Mouse (Mus musculus): ENCODE measurements around the gene Hcar1. TPM values are rescaled to one million over a fixed set of nuclear protein-coding genes. Genes with fewer than 3 reads are reported as not detected.

Hcar1 gene
- 1.0 and 1.4 TPM in 2 replicates for polyA plus RNA-seq (2014; fragmentation: Nextera tagmentation; extraction: Ambion mirVana)

DNA sequence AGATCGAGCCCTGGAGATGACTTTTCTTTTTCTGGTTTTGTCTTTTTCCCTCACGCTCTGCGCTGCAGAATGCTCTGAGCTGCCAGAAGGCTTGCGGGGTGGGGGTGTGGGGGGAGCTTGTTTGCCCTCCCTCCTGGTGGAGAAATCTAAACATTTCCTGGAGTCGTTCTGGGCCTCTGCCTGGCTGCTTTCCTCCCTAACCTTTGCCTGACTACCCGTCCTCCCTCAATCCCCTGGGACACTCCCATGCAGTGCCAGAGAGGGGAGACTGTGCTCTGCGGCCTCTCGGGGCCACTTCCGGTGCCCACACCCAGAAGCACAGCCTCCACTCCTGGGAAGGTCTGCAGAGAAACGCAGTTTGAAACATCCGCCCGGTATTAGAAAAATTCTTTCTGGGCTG lies at the start of gene Hcar1:
Hcar1 (minus strand) TSS at position 93 of the 400 bp plus-strand sequence.
- no peaks in the 10 kb centered on the region for H3K9me3 ChIP-seq (ENCODE audit: control insufficient read depth, low read length)
- no peaks in the 10 kb centered on the region for H3K27me3 ChIP-seq (ENCODE audit: control insufficient read depth, insufficient read depth, low read length)
- H3K4me1 ChIP-seq (ENCODE audit: control insufficient read depth, insufficient read depth, low read length): peaks cover 31% of the 10 kb centered on the region
- no peaks in the 10 kb centered on the region for H3K36me3 ChIP-seq (ENCODE audit: control insufficient read depth, insufficient read depth, low read length)
- H3K4me2 ChIP-seq (replicated peaks; ENCODE audit: low read depth, low read length): peak within 1 kb of the TSS; percentile 29
- 0 out of 2 replicates have a peak within 1 kb of the TSS, but pooled peaks have one; percentile 9 for H3K4me3 ChIP-seq (ENCODE audit: low read length)
- peak within 1 kb of the TSS; percentile 18; the same call in 1 of the 2 replicates for H3K9ac ChIP-seq (ENCODE audit: low read depth, low read length)
- ATAC-seq (ENCODE audit: low FRiP score, low TSS enrichment): peak; percentile 48; the same call in 1 of the 2 replicates
- WGBS: 23% methylated on average over 12 of the region's 12 CpGs
- H3K27ac ChIP-seq (ENCODE audit: low read depth, low read length): peak within 1 kb of the TSS; percentile 14; the same call in 1 of the 2 replicates

- no peak within 1 kb of the TSS for H3K27ac ChIP-seq (ENCODE audit: low read depth, low read length)
- H3K9ac ChIP-seq (ENCODE audit: low read depth, low read length): no peak within 1 kb of the TSS
- H3K27me3 ChIP-seq (ENCODE audit: control insufficient read depth, insufficient read depth, low read length): no peaks in the 10 kb centered on the region
- no peak for ATAC-seq (ENCODE audit: low FRiP score, low TSS enrichment)
- 0 out of 2 replicates have a peak, but pooled peaks cover 5% of the 10 kb centered on the region for H3K4me1 ChIP-seq (ENCODE audit: control insufficient read depth, insufficient read depth, low read length)
- no peak within 1 kb of the TSS for H3K4me2 ChIP-seq (replicated peaks; ENCODE audit: low read depth, low read length)
- H3K4me3 ChIP-seq (ENCODE audit: low read length): no peak within 1 kb of the TSS
- H3K9me3 ChIP-seq (ENCODE audit: control insufficient read depth, low read length): no peaks in the 10 kb centered on the region
- WGBS: 89% methylated on average over 9 of the region's 9 CpGs
- H3K36me3 ChIP-seq (ENCODE audit: control insufficient read depth, insufficient read depth, low read length): peaks cover 64% of the 10 kb centered on the region
Observed at GRCm38 (mm10) chr5:123927118-123927517, 47.3 kb upstream of the Hcar1 start, which contains the start of gene Gm43518. Gene Gm43518, plus strand, starts transcription at chr5:123927418.

DNA sequence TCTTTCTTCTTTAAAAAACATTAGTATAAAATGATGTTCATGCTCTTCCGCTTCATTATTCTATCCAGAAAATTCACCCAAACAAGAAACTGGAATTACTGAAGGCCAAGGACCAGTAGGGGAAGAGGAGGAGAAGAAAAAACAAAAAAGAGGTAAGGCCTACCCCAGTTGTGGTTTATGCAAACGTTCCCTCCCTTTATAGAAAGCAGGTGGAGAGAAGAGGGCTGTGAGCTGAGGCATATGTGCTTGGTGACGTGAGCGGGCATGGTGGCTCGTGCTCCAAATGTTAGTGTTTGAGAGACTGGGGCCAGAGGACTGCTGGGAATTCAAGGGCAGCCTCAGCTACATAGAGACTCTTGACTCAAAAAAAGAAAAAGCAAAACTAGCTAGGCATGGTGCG lies 42.3 kb upstream of the Hcar1 start:
- H3K27me3 ChIP-seq (ENCODE audit: control insufficient read depth, insufficient read depth, low read length): no peaks in the 10 kb centered on the region
- no peak overlapping the region for H3K4me2 ChIP-seq (replicated peaks; ENCODE audit: low read depth, low read length)
- no peak overlapping the region for H3K27ac ChIP-seq (ENCODE audit: low read depth, low read length)
- H3K4me3 ChIP-seq (ENCODE audit: low read length): no peak overlapping the region
- no peaks in the 10 kb centered on the region for H3K9me3 ChIP-seq (ENCODE audit: control insufficient read depth, low read length)
- 91% methylated on average over 6 of the region's 6 CpGs for WGBS
- H3K4me1 ChIP-seq (ENCODE audit: control insufficient read depth, insufficient read depth, low read length): no peaks in the 10 kb centered on the region
- H3K36me3 ChIP-seq (ENCODE audit: control insufficient read depth, insufficient read depth, low read length): peaks cover 87% of the 10 kb centered on the region
- no peak for ATAC-seq (ENCODE audit: low FRiP score, low TSS enrichment)
- H3K9ac ChIP-seq (ENCODE audit: low read depth, low read length): no peak overlapping the region

DNA sequence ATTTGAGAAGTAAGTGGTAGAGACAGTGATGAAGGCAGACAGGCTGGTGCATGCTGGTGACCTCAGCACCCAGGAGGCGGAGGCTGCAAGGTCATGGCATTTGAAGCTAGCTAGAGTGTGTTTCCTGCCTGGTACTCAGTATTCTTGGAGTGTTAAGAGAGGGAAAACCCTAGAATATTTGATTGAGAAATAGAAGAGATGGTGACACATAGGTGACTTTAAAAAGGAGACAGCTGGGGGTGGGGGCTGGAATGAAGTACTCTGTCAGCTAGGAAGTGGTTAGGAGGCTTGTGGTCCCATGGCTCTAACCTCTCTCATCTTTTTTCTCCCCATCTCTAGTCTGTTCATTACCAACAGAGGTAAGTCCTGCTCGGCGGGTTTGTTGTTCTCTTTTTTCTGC lies 35.0 kb upstream of the Hcar1 start:
- no peak for ATAC-seq (ENCODE audit: low FRiP score, low TSS enrichment)
- H3K9me3 ChIP-seq (ENCODE audit: control insufficient read depth, low read length): no peaks in the 10 kb centered on the region
- H3K4me3 ChIP-seq (ENCODE audit: low read length): no peak overlapping the region
- 86% methylated on average over 3 of the region's 3 CpGs for WGBS
- no peaks in the 10 kb centered on the region for H3K4me1 ChIP-seq (ENCODE audit: control insufficient read depth, insufficient read depth, low read length)
- peaks cover 75% of the 10 kb centered on the region for H3K36me3 ChIP-seq (ENCODE audit: control insufficient read depth, insufficient read depth, low read length)
- H3K4me2 ChIP-seq (replicated peaks; ENCODE audit: low read depth, low read length): no peak overlapping the region
- H3K9ac ChIP-seq (ENCODE audit: low read depth, low read length): no peak overlapping the region
- no peak overlapping the region for H3K27ac ChIP-seq (ENCODE audit: low read depth, low read length)
- no peaks in the 10 kb centered on the region for H3K27me3 ChIP-seq (ENCODE audit: control insufficient read depth, insufficient read depth, low read length)

DNA sequence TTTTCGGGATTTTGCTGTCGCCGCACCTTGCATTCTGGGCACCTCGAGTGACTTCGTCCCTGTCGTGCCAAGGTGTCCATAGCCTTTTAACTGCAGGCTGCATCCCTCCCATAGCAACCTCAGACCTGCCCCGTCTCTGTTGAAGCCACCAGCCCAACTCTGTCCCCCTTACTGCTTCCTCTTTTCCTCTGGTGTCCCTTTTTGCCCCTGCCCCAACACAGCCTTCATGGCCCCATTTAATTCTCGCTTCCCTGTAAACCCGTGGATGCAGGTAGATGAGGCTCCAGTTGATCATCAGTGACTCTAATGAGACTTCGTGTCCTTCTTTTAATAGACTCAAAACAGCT lies 27.8 kb upstream of the Hcar1 start:
- no peak for ATAC-seq (ENCODE audit: low FRiP score, low TSS enrichment)
- H3K4me3 ChIP-seq (ENCODE audit: low read length): peak overlapping the region; percentile 77
- peak overlapping the region; percentile 39; the same call in 1 of the 2 replicates for H3K27ac ChIP-seq (ENCODE audit: low read depth, low read length)
- peaks cover 37% of the 10 kb centered on the region for H3K36me3 ChIP-seq (ENCODE audit: control insufficient read depth, insufficient read depth, low read length)
- WGBS: 3% methylated on average over 10 of the region's 10 CpGs
- peaks cover 9% of the 10 kb centered on the region for H3K4me1 ChIP-seq (ENCODE audit: control insufficient read depth, insufficient read depth, low read length)
- no peaks in the 10 kb centered on the region for H3K27me3 ChIP-seq (ENCODE audit: control insufficient read depth, insufficient read depth, low read length)
- peak overlapping the region; percentile 74 for H3K4me2 ChIP-seq (replicated peaks; ENCODE audit: low read depth, low read length)
- H3K9me3 ChIP-seq (ENCODE audit: control insufficient read depth, low read length): no peaks in the 10 kb centered on the region
- peak overlapping the region; percentile 92 for H3K9ac ChIP-seq (ENCODE audit: low read depth, low read length)

DNA sequence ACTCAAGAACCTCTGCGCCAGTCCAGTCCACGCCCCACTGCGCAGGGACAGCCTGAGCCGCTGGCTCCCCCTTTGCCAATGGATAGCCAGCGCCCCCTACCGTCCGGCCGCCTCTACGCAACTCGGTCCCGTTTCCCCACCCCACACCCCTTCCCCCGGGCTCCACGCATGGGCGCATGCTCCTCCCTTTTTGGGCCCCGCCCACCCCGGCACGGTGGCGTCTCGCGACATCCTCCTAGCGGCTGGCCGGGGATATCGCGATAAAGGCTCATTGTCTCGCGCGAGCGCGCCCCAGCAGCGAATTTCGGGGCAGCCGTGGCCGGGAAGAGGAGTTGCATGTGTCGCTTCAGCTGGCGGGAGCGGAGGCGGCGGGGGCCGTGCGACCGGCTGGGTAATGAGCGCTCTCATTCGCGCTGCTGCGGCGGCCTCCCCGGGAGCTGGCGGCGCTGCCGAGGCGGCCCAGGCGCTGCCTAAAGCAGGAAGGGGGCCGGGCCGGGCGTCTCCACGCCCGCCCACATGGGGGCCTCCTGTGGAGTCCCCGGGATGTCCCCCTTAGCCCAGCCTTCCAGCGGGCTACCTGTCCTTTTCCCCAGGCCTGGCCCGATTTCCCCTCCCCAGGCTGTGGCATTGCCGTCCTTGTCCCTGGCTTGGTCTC lies 27.3 kb upstream of the Hcar1 start, which contains the start of gene Denr:
Denr (plus strand) TSS at position 200 of the 655 bp plus-strand sequence.
- Histone ChIP-seq H3K27me3 (ENCODE audit: control insufficient read depth, insufficient read depth, low read length) (no peaks in the 10 kb centered on the region), H3K27ac (ENCODE audit: low read depth, low read length) (peak within 1 kb of the TSS; percentile 39; the same call in 1 of the 2 replicates), H3K4me1 (ENCODE audit: control insufficient read depth, insufficient read depth, low read length) (peaks cover 9% of the 10 kb centered on the region), H3K9ac (ENCODE audit: low read depth, low read length) (peak within 1 kb of the TSS; percentile 92), H3K4me3 (ENCODE audit: low read length) (peak within 1 kb of the TSS; percentile 77), H3K36me3 (ENCODE audit: control insufficient read depth, insufficient read depth, low read length) (peaks cover 32% of the 10 kb centered on the region), H3K4me2 (replicated peaks; ENCODE audit: low read depth, low read length) (peak within 1 kb of the TSS; percentile 74), H3K9me3 (ENCODE audit: control insufficient read depth, low read length) (no peaks in the 10 kb centered on the region)
- under 1% methylated on average over 55 of the region's 61 CpGs for WGBS
- peak; percentile 97 for ATAC-seq (ENCODE audit: low FRiP score, low TSS enrichment)

- WGBS: 74% methylated on average over 17 of the region's 17 CpGs
- H3K9me3 ChIP-seq (ENCODE audit: control insufficient read depth, low read length): no peaks in the 10 kb centered on the region
- H3K4me3 ChIP-seq (ENCODE audit: low read length): peak overlapping the region; percentile 77
- H3K4me2 ChIP-seq (replicated peaks; ENCODE audit: low read depth, low read length): no peak overlapping the region; the same call in 1 of the 2 replicates
- H3K27me3 ChIP-seq (ENCODE audit: control insufficient read depth, insufficient read depth, low read length): no peaks in the 10 kb centered on the region
- no peak overlapping the region for H3K27ac ChIP-seq (ENCODE audit: low read depth, low read length)
- peaks cover 9% of the 10 kb centered on the region for H3K4me1 ChIP-seq (ENCODE audit: control insufficient read depth, insufficient read depth, low read length)
- peaks cover 26% of the 10 kb centered on the region for H3K36me3 ChIP-seq (ENCODE audit: control insufficient read depth, insufficient read depth, low read length)
- no peak overlapping the region for H3K9ac ChIP-seq (ENCODE audit: low read depth, low read length)
- no peak for ATAC-seq (ENCODE audit: low FRiP score, low TSS enrichment)
Observed at GRCm38 (mm10) chr5:123906146-123906975, 26.5 kb upstream of the Hcar1 start.

DNA sequence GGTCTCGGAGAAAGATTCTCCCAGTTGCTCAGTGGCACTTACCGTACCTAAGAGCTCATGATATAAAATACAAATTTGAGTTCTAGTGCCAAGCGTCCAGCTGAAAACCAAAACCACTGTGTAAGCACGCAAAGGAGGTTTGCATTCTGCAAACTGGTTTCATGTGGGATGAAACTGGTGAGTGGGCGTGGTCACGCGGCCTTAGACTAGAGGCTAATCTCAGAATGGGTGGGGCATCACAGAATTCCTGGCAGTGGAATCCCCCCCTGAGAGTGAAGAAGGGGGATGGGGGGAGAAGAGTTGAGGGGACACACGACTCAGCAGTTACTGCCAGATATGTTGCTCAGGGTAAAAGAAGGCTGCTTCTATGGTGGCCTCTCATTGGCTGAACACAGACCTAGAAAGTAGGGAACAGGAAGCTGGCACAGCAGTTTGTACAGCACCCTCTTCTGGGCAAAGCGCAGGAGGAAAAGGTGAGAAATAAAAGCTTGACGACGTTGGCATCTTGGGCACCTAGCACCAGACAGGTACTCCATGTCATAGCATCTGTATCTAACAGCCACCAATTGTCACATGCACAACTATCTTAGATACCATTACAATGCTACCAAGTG lies 24.3 kb upstream of the Hcar1 start:
- H3K4me1 ChIP-seq (ENCODE audit: control insufficient read depth, insufficient read depth, low read length): peaks cover 9% of the 10 kb centered on the region
- ATAC-seq (ENCODE audit: low FRiP score, low TSS enrichment): no peak
- no peak overlapping the region for H3K27ac ChIP-seq (ENCODE audit: low read depth, low read length)
- H3K9me3 ChIP-seq (ENCODE audit: control insufficient read depth, low read length): no peaks in the 10 kb centered on the region
- H3K4me3 ChIP-seq (ENCODE audit: low read length): no peak overlapping the region
- H3K4me2 ChIP-seq (replicated peaks; ENCODE audit: low read depth, low read length): no peak overlapping the region
- H3K36me3 ChIP-seq (ENCODE audit: control insufficient read depth, insufficient read depth, low read length): peaks cover 8% of the 10 kb centered on the region; the same call in 1 of the 2 replicates
- WGBS: 71% methylated on average over 11 of the region's 11 CpGs
- no peaks in the 10 kb centered on the region for H3K27me3 ChIP-seq (ENCODE audit: control insufficient read depth, insufficient read depth, low read length)
- H3K9ac ChIP-seq (ENCODE audit: low read depth, low read length): no peak overlapping the region
